Mouse (Mus musculus) CD8-positive naive resting alpha-beta T cell, adult 57 days (primary cell): Measurements from ENCODE around the gene Cyp2ab1. TPM values are rescaled to one million over a fixed set of nuclear protein-coding genes. Genes with fewer than 3 reads are reported as not detected.

ENCODE experiments used
- total RNA-seq: library from RNA; stranded (reverse); gene quantifications from one replicate; pipeline ENCODE4 v1.2.4, GENCODE M21; 2023

Cyp2ab1 gene
- not detected for total RNA-seq

GRCm38 (mm10) chr16:20325286-20325685, at the start of gene Cyp2ab1:
Cyp2ab1 (minus strand) TSS chr16:20325404.

GRCm38 (mm10) chr16:20301770-20302649, 23.2 kb downstream of the Cyp2ab1 start, which contains the start of gene Parl:
Parl (minus strand) TSS chr16:20302387.

Other genes starting within 250 kb of the Cyp2ab1 start
- 208 TPM for gene Klhl24, start 227.9 kb downstream of the Cyp2ab1 start, total RNA-seq
- gene Yeats2, start 184.3 kb downstream of the Cyp2ab1 start, total RNA-seq, result 92.3 TPM
- gene Map6d1, start 84.0 kb downstream of the Cyp2ab1 start, total RNA-seq, result not detected
- gene Parl, start 23.0 kb downstream of the Cyp2ab1 start, total RNA-seq, result 82.8 TPM
- 77.7 TPM for gene Abcc5, start 101.0 kb upstream of the Cyp2ab1 start, total RNA-seq
- gene Eif2b5, start 173.4 kb upstream of the Cyp2ab1 start, total RNA-seq, result 37.4 TPM
- 41.3 TPM for gene Dvl3, start 191.6 kb upstream of the Cyp2ab1 start, total RNA-seq
- gene Ap2m1, start 210.1 kb upstream of the Cyp2ab1 start, total RNA-seq, result 174 TPM
- gene Abcf3, start 223.2 kb upstream of the Cyp2ab1 start, total RNA-seq, result 82.8 TPM